Mouse (Mus musculus) forebrain, embryonic 10.5 days (tissue): ENCODE measurements around the gene Baz1a. TPM values are rescaled to one million over a fixed set of nuclear protein-coding genes. Genes with fewer than 3 reads are reported as not detected.

Experiments
- DNase-seq: peaks from one replicate; pipeline ENCODE4 v3.0.0-alpha.2; 2017; ENCODE audit warnings: low spot score; ENCODE audit errors: extremely low spot score
- H3K27ac ChIP-seq: fragments of 300-500 bp; sonication (generic); 2 replicates; pipeline ENCODE4 v1.5.1; 2016; ENCODE audit warnings: mild to moderate bottlenecking
- H3K27me3 ChIP-seq: fragments of 300-500 bp; sonication (generic); 2 replicates; pipeline ENCODE4 v1.6.1; 2016; ENCODE audit warnings: mild to moderate bottlenecking; ENCODE audit not compliant: poor library complexity, severe bottlenecking
- H3K36me3 ChIP-seq: fragments of 300-500 bp; sonication (generic); replicated peaks from 2 replicates; pipeline ENCODE4 v1.6.1; 2016; ENCODE audit warnings: mild to moderate bottlenecking, moderate library complexity
- H3K4me1 ChIP-seq: fragments of 300-500 bp; sonication (generic); 2 replicates; pipeline ENCODE4 v1.6.1; 2016
- H3K4me3 ChIP-seq: fragments of 300-500 bp; sonication (generic); 2 replicates; pipeline ENCODE4 v1.5.1; 2016; ENCODE audit warnings: mild to moderate bottlenecking, moderate library complexity
- H3K9me3 ChIP-seq: fragments of 300-500 bp; sonication (generic); 2 replicates; pipeline ENCODE4 v1.6.1; 2016; ENCODE audit warnings: mild to moderate bottlenecking, moderate library complexity
- WGBS: fragments of 180-500 bp; shearing (Covaris S2); methylation state at CpG from one replicate; pipeline ENCODE4 v1.1.7; 2016; 5-methylcytosine and 5-hydroxymethylcytosine counted together
- polyA plus RNA-seq: library from polyadenylated mRNA; unstranded; fragments of >200 nt; fragmentation: Nextera tagmentation; extraction: Ambion mirVana; gene quantifications from 2 replicates; pipeline ENCODE4 v1.2.1, GENCODE M21; 2016

The Baz1a gene
- 35.6 and 41.0 TPM in 2 replicates for polyA plus RNA-seq

- H3K4me1 ChIP-seq = peaks cover 7% of the 10 kb centered on the region; the same call in 1 of the 2 replicates
- H3K4me3 ChIP-seq = no peak within 1 kb of the TSS
- H3K36me3 ChIP-seq = no peaks in the 10 kb centered on the region
- no peaks in the 10 kb centered on the region for H3K9me3 ChIP-seq
- DNase-seq = no peak
- H3K27me3 ChIP-seq = no peaks in the 10 kb centered on the region
- H3K27ac ChIP-seq = no peak within 1 kb of the TSS
- WGBS = 91% methylated on average over 6 of the region's 6 CpGs
Observed at GRCm38 (mm10) chr12:55013626-55014398, at the start of gene Baz1a. Baz1a (minus strand) TSS chr12:55014348.

GRCm38 (mm10) chr12:55062141-55062540 is 48.0 kb upstream of the Baz1a start:
- Histone ChIP-seq H3K4me1 (no peaks in the 10 kb centered on the region), H3K9me3 (no peaks in the 10 kb centered on the region), H3K27me3 (no peaks in the 10 kb centered on the region), H3K4me3 (no peak overlapping the region), H3K27ac (no peak overlapping the region), H3K36me3 (peaks cover 21% of the 10 kb centered on the region)
- WGBS = 91% methylated on average over 1 of the region's 1 CpGs
- no peak for DNase-seq

- 94% methylated on average over 10 of the region's 10 CpGs for WGBS
- Histone ChIP-seq H3K27me3 (no peaks in the 10 kb centered on the region), H3K9me3 (no peaks in the 10 kb centered on the region), H3K36me3 (peaks cover 27% of the 10 kb centered on the region), H3K4me1 (no peaks in the 10 kb centered on the region), H3K4me3 (no peak overlapping the region), H3K27ac (no peak overlapping the region)
- DNase-seq = no peak
Observed at GRCm38 (mm10) chr12:55061006-55061405, 46.9 kb upstream of the Baz1a start.

DNA sequence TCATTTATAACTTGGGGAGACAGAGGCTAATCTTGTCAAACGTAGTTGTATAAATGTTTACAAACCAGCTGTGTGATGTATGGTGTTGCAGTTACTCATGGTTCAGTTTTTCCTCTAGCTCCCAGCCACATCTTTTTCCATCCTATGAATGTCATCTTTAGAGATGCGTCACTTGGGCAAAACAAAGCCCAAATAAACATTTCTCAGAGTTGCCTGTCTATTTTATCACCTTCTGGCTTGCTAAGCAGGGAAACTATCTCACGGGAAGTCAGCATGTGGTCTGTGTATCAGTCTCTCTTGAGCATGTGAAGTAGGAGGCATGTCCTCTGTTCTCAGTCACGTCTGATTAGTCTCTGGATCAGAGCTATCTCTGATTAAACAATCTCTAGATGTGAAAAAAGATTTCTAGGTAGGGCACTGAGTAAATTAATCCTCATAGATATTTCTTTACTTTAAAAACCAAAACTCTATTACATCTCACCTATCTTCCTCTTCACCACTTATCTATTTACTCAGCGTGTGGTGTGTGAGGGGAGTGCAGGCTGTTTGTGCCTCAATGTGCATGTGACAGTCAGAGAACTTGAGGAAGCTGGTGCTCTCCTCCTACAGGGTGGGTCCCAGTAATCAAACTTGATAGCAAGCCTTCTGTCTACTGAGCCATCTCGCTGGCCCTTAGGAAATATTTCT is 46.2 kb upstream of the Baz1a start:
- Histone ChIP-seq H3K27me3 (no peaks in the 10 kb centered on the region), H3K9me3 (no peaks in the 10 kb centered on the region), H3K27ac (no peak overlapping the region), H3K36me3 (peaks cover 27% of the 10 kb centered on the region), H3K4me3 (no peak overlapping the region), H3K4me1 (no peaks in the 10 kb centered on the region)
- no peak for DNase-seq
- WGBS = 92% methylated on average over 6 of the region's 6 CpGs

DNA sequence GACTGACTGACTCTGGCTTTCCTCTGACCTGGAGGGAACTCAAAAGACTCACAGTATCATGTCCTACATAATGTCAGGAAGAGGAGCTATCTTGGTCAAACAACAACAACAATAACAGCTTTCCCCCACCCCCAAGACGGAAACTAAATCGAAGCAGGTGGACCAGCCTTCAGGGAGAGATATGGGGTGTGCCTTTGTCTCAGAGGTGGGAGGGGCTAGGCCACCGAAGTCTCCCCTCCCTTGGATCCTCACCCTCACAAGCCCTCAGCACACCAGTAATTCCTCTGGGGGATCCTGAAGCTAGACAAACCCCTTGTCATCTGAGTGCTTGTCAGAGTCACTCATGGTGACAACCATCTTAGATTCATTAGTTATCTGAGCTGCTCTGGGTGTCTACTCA is 45.7 kb upstream of the Baz1a start:
- no peaks in the 10 kb centered on the region for H3K4me1 ChIP-seq
- no peaks in the 10 kb centered on the region for H3K9me3 ChIP-seq
- H3K36me3 ChIP-seq = peaks cover 27% of the 10 kb centered on the region
- DNase-seq = no peak
- WGBS = 80% methylated on average over 3 of the region's 3 CpGs
- no peak overlapping the region for H3K27ac ChIP-seq
- H3K4me3 ChIP-seq = no peak overlapping the region
- no peaks in the 10 kb centered on the region for H3K27me3 ChIP-seq

DNA sequence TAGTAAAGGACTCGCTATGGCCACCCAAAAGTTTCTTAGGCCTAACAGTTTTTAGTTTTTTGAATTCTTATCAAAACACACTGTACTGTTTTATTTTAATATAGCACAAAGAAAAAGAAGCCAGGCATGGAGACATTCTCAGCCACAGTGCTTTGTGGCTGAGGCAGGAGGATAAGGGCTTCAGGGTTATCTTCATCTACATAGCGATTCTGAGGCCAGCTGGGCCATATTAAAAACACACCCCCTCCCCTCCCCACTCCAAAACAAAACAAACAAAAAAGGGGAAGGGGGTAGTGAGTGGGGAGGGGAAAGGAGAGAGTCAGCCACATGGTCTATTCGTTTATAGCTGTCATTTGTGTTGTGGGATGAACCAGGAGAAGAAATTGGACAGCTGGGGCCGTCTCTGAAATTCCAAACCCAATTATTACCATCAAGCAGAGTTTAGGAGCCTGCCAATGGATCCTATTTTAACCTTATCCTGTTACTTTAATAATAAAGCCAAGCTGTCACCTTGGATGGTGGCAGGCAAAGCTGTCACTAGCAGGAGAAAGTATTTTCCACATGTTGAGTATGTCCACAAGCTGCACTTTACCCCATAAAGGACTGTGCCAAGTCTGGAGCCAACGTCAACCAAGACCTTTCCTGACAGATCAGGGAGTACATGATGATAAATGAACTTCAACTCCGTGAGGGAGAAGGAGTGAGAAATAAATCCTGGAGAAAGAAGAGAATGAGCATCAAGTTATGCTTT is 44.9 kb upstream of the Baz1a start:
- H3K36me3 ChIP-seq = peaks cover 27% of the 10 kb centered on the region
- DNase-seq = no peak
- no peak overlapping the region for H3K4me3 ChIP-seq
- H3K9me3 ChIP-seq = no peaks in the 10 kb centered on the region
- H3K27me3 ChIP-seq = no peaks in the 10 kb centered on the region
- 75% methylated on average over 6 of the region's 6 CpGs for WGBS
- H3K27ac ChIP-seq = no peak overlapping the region
- no peaks in the 10 kb centered on the region for H3K4me1 ChIP-seq

DNA sequence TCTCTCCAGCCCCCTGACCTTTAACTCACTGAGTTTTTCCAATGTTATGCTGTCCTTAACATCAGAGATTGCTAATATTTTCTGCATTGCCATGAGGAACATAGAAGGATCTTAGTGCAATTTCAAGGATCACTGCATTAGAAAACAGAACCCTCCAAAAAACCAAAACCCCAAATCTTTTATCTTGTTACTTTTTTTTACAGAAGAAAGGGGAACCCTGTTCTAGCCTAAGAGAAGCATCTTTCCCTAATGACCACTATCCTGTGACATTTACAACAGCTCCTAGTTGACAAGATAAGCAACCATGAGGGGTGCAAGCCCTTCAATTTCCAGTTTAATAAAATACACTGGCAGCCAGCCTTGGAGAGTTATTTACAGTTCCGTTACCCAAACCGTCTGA is 42.6 kb upstream of the Baz1a start:
- no peak overlapping the region for H3K4me3 ChIP-seq
- H3K27ac ChIP-seq = no peak overlapping the region
- no peaks in the 10 kb centered on the region for H3K9me3 ChIP-seq
- WGBS = 92% methylated on average over 2 of the region's 2 CpGs
- no peak for DNase-seq
- peaks cover 31% of the 10 kb centered on the region for H3K36me3 ChIP-seq
- H3K27me3 ChIP-seq = no peaks in the 10 kb centered on the region
- H3K4me1 ChIP-seq = no peaks in the 10 kb centered on the region

DNA sequence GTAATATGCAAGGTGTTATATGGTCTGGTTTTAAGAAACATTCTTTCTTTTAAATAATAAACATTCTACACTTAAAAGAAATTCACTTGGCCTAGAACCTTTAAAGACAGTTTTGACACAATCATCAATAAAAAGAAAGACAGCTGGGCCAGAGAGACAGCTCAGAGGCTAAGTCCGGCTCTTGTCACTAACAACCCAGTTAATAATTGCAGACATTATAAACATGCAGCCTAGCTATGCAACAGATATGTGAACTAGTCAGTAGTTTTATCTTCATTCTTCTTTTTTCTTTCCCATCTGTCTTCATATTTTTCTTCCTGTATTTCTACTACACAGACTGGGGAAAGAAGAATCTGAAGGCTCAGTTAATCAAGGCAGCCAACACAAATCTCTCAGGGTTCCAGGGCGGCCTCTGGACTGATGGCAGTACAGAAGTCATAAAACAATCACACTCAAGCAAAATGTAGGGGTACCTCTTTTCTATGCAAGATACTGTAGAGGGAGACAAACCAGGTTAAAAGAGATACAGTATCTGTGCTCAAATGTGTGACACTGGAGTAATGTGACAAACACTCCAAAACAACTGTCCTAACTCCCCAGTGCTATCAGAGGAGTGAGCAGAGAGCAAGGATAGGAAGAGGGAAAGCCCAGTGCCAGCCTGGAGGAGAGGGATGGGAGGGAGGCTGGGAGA is 40.5 kb upstream of the Baz1a start:
- no peaks in the 10 kb centered on the region for H3K27me3 ChIP-seq
- peaks cover 26% of the 10 kb centered on the region for H3K36me3 ChIP-seq

GRCm38 (mm10) chr12:55053267-55053666 is 39.1 kb upstream of the Baz1a start:
- Histone ChIP-seq H3K4me3 (no peak overlapping the region), H3K4me1 (no peaks in the 10 kb centered on the region), H3K9me3 (no peaks in the 10 kb centered on the region), H3K27ac (no peak overlapping the region), H3K27me3 (no peaks in the 10 kb centered on the region), H3K36me3 (peaks cover 24% of the 10 kb centered on the region)
- no peak for DNase-seq
- 93% methylated on average over 7 of the region's 7 CpGs for WGBS

More for the DNA sequence above, 40.5 kb upstream of the Baz1a start:
- Histone ChIP-seq H3K4me3 (no peak overlapping the region), H3K9me3 (no peaks in the 10 kb centered on the region), H3K27ac (no peak overlapping the region), H3K4me1 (no peaks in the 10 kb centered on the region)
- DNase-seq = no peak
- 89% methylated on average over 2 of the region's 2 CpGs for WGBS

- H3K27me3 ChIP-seq = no peaks in the 10 kb centered on the region
- H3K4me1 ChIP-seq = no peaks in the 10 kb centered on the region
- no peak overlapping the region for H3K27ac ChIP-seq
- peaks cover 25% of the 10 kb centered on the region for H3K36me3 ChIP-seq
- DNase-seq = no peak
- H3K9me3 ChIP-seq = no peaks in the 10 kb centered on the region
- H3K4me3 ChIP-seq = no peak overlapping the region
- WGBS = 95% methylated on average over 8 of the region's 8 CpGs
Observed at GRCm38 (mm10) chr12:55051210-55052173, 37.3 kb upstream of the Baz1a start.

DNA sequence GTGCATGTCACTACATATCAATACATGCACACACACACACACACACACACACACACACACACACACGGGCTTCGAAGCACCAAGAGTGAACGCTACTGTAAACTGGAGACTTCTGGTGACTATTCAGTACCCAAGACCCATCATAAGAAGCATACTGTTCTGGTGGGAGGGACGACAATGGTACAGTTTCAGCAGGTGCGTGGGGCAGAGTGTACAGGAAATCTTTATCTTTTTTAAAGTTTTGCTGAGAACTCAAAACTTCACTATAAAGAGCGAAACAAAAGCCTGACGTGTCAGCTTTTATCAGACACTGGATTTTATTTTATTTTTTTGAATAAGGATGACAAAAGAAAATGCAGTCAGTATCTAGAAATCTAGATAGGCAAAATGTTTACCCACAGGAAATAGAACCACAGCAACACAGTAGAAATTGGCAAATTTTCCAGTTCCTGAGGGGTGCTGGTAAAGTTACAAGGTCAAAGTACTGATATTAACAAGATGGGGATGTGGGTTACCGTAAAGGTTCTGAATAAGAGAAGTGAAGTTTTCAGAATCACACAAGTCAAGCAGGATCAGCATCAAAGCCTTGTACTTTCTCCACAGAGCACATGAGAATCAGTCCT is 35.7 kb upstream of the Baz1a start:
- 95% methylated on average over 8 of the region's 8 CpGs for WGBS
- DNase-seq = no peak

More for the DNA sequence above, 35.7 kb upstream of the Baz1a start:
- no peaks in the 10 kb centered on the region for H3K4me1 ChIP-seq
- H3K36me3 ChIP-seq = peaks cover 38% of the 10 kb centered on the region
- H3K27ac ChIP-seq = no peak overlapping the region
- no peak overlapping the region for H3K4me3 ChIP-seq
- H3K9me3 ChIP-seq = no peaks in the 10 kb centered on the region
- H3K27me3 ChIP-seq = no peaks in the 10 kb centered on the region
